Mouse (Mus musculus) lung, postnatal 0 days (tissue): ENCODE results near the gene Nrxn2.

Source experiments
- CTCF ChIP-seq: IDR thresholded peaks from 2 replicates; pipeline ENCODE4 v1.5.1; 2016; ENCODE audit warnings: antibody characterized with exemption, mild to moderate bottlenecking
- EP300 ChIP-seq: IDR thresholded peaks from 2 replicates; pipeline ENCODE4 v1.6.1; 2016; ENCODE audit warnings: antibody characterized with exemption, mild to moderate bottlenecking, control low read depth

DNA sequence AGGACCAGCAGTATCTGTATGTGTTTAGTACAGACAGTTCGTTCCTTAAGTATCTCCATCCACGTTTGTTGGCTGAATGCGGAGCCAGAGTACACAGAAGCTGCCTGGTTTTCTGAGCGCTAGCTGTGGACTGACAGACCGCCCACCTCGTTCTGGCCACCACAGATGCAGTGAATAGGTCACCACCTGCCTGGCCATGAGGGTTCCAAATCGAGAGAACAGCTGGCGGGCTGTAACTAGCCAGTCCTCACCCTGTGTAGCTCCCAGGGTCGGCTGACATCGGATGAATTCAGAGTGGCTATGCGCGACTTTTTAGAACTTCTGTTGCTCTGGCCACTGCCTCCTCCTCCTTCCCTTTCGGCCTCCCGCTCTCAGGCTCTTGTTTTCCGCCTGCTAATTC is 56.2 kb downstream of the Nrxn2 start:
- no peak for TF ChIP-seq CTCF
- no peak for TF ChIP-seq EP300
